Mouse (Mus musculus) neural tube, embryonic 11.5 days (tissue): ENCODE data around the gene Pgam5. TPM values are rescaled to one million over a fixed set of nuclear protein-coding genes. Genes with fewer than 3 reads are reported as not detected.

ENCODE experiments used
- ATAC-seq: fragments of 200-750 bp; cut with Nextera tagmentation; 2 replicates; pipeline ENCODE4 v1.8.0; 2017; ENCODE audit warnings: moderate number of reproducible peaks, mild to moderate bottlenecking, moderate TSS enrichment, moderate library complexity; ENCODE audit not compliant: insufficient read depth, low FRiP score, low TSS enrichment
- DNase-seq: peaks from one replicate; pipeline ENCODE4 v3.0.0-alpha.2; 2015; ENCODE audit warnings: low spot score
- H3K27ac ChIP-seq: fragments of 300-500 bp; sonication (generic); 2 replicates; pipeline ENCODE4 v1.5.1; 2014; ENCODE audit warnings: low read depth, mild to moderate bottlenecking, low read length
- H3K27me3 ChIP-seq: fragments of 300-500 bp; sonication (generic); 2 replicates; pipeline ENCODE4 v1.6.1; 2014; ENCODE audit warnings: mild to moderate bottlenecking, low read length, mixed read lengths; ENCODE audit not compliant: control insufficient read depth, insufficient read depth
- H3K36me3 ChIP-seq: fragments of 300-500 bp; sonication (generic); 2 replicates; pipeline ENCODE4 v1.6.1; 2014; ENCODE audit warnings: mild to moderate bottlenecking, low read length, moderate library complexity, mixed read lengths; ENCODE audit not compliant: control insufficient read depth, insufficient read depth
- H3K4me1 ChIP-seq: fragments of 300-500 bp; sonication (generic); 2 replicates; pipeline ENCODE4 v1.6.1; 2014; ENCODE audit warnings: low read length, mixed read lengths; ENCODE audit not compliant: control insufficient read depth, insufficient read depth
- H3K4me2 ChIP-seq: fragments of 300-500 bp; sonication (generic); 2 replicates; pipeline ENCODE4 v1.6.1; 2014; ENCODE audit warnings: low read depth, mild to moderate bottlenecking, moderate library complexity
- H3K4me3 ChIP-seq: fragments of 300-500 bp; sonication (generic); 2 replicates; pipeline ENCODE4 v1.5.1; 2014; ENCODE audit warnings: low read depth, low read length
- H3K9ac ChIP-seq: fragments of 300-500 bp; sonication (generic); 2 replicates; pipeline ENCODE4 v1.6.1; 2014; ENCODE audit warnings: mild to moderate bottlenecking, low read length
- H3K9me3 ChIP-seq: fragments of 300-500 bp; sonication (generic); 2 replicates; pipeline ENCODE4 v1.6.1; 2016; ENCODE audit warnings: low read length; ENCODE audit not compliant: control insufficient read depth
- WGBS: fragments of 180-500 bp; shearing (Covaris S2); extraction: QIAGEN DNeasy Blood & Tissue Kit; methylation state at CpG from one replicate; pipeline ENCODE4 v1.1.7; 2014; 5-methylcytosine and 5-hydroxymethylcytosine counted together
- polyA plus RNA-seq: library from polyadenylated mRNA; unstranded; fragments of >200 nt; fragmentation: Nextera tagmentation; extraction: Ambion mirVana; gene quantifications from 2 replicates; pipeline ENCODE4 v1.2.1, GENCODE M21; 2014

Gene Pgam5
- 95.2 and 106 TPM in 2 replicates for polyA plus RNA-seq

GRCm38 (mm10) chr5:110269141-110270101 lies at the start of gene Pgam5:
Pgam5 (minus strand) TSS chr5:110269913.
- 0 out of 2 replicates have a peak within 1 kb of the TSS, but pooled peaks have one; percentile 53 for H3K27ac ChIP-seq
- peaks cover 5% of the 10 kb centered on the region for H3K4me1 ChIP-seq
- ATAC-seq (peak; percentile 90), DNase-seq (peak; percentile 93)
- peak within 1 kb of the TSS; percentile 95 for H3K4me2 ChIP-seq
- no peaks in the 10 kb centered on the region for H3K9me3 ChIP-seq
- WGBS: 1% methylated on average over 64 of the region's 66 CpGs
- H3K9ac ChIP-seq: peak within 1 kb of the TSS; percentile 94
- H3K4me3 ChIP-seq: peak within 1 kb of the TSS; percentile 97
- H3K36me3 ChIP-seq: peaks cover 11% of the 10 kb centered on the region
- H3K27me3 ChIP-seq: no peaks in the 10 kb centered on the region

GRCm38 (mm10) chr5:110313127-110313526 lies 43.4 kb upstream of the Pgam5 start:
- WGBS: 97% methylated on average over 3 of the region's 3 CpGs
- Histone ChIP-seq H3K9ac (no peak overlapping the region), H3K4me2 (no peak overlapping the region), H3K4me1 (no peaks in the 10 kb centered on the region), H3K4me3 (no peak overlapping the region), H3K27ac (no peak overlapping the region), H3K36me3 (peaks cover 5% of the 10 kb centered on the region; the same call in 1 of the 2 replicates), H3K9me3 (no peaks in the 10 kb centered on the region), H3K27me3 (no peaks in the 10 kb centered on the region)
- ATAC-seq (no peak), DNase-seq (no peak)

GRCm38 (mm10) chr5:110308861-110309260 lies 39.1 kb upstream of the Pgam5 start:
- no peak for ATAC-seq
- H3K36me3 ChIP-seq: peaks cover 7% of the 10 kb centered on the region; the same call in 1 of the 2 replicates
- H3K27me3 ChIP-seq: no peaks in the 10 kb centered on the region
- H3K4me2 ChIP-seq: no peak overlapping the region
- DNase-seq: no peak
- H3K27ac ChIP-seq: no peak overlapping the region
- no peaks in the 10 kb centered on the region for H3K4me1 ChIP-seq
- WGBS: 98% methylated on average over 7 of the region's 7 CpGs
- no peaks in the 10 kb centered on the region for H3K9me3 ChIP-seq
- no peak overlapping the region for H3K9ac ChIP-seq
- H3K4me3 ChIP-seq: no peak overlapping the region

- Histone ChIP-seq H3K9ac (no peak overlapping the region), H3K4me3 (no peak overlapping the region), H3K9me3 (no peaks in the 10 kb centered on the region), H3K4me2 (no peak overlapping the region), H3K36me3 (peaks cover 10% of the 10 kb centered on the region; the same call in 1 of the 2 replicates), H3K4me1 (no peaks in the 10 kb centered on the region), H3K27me3 (no peaks in the 10 kb centered on the region), H3K27ac (no peak overlapping the region)
- no peak for DNase-seq
- ATAC-seq: no peak
- WGBS: 92% methylated on average over 2 of the region's 2 CpGs
These were observed 30.9 kb upstream of the Pgam5 start for GRCm38 (mm10) chr5:110300591-110300990.

- WGBS: 92% methylated on average over 1 of the region's 1 CpGs
- Histone ChIP-seq H3K9ac (no peak overlapping the region), H3K4me3 (no peak overlapping the region), H3K4me2 (no peak overlapping the region), H3K27me3 (no peaks in the 10 kb centered on the region), H3K27ac (no peak overlapping the region), H3K9me3 (no peaks in the 10 kb centered on the region), H3K36me3 (peaks cover 8% of the 10 kb centered on the region; the same call in 1 of the 2 replicates), H3K4me1 (no peaks in the 10 kb centered on the region)
- no peak for DNase-seq
- no peak for ATAC-seq
These were observed 26.9 kb upstream of the Pgam5 start for GRCm38 (mm10) chr5:110296637-110297036.

- ATAC-seq (no peak), DNase-seq (no peak)
- H3K36me3 ChIP-seq: no peaks in the 10 kb centered on the region
- H3K9ac ChIP-seq: no peak overlapping the region
- no peak overlapping the region for H3K27ac ChIP-seq
- H3K4me3 ChIP-seq: no peak overlapping the region
- WGBS: 100% methylated on average over 1 of the region's 1 CpGs
- no peaks in the 10 kb centered on the region for H3K4me1 ChIP-seq
- H3K4me2 ChIP-seq: no peak overlapping the region
- H3K9me3 ChIP-seq: no peaks in the 10 kb centered on the region
- no peaks in the 10 kb centered on the region for H3K27me3 ChIP-seq
These were observed 21.9 kb upstream of the Pgam5 start for GRCm38 (mm10) chr5:110291649-110292048.

- H3K9ac ChIP-seq: no peak overlapping the region
- H3K36me3 ChIP-seq: no peaks in the 10 kb centered on the region
- no peaks in the 10 kb centered on the region for H3K9me3 ChIP-seq
- peak overlapping the region; percentile 86; the same call in 1 of the 2 replicates for H3K4me2 ChIP-seq
- H3K27ac ChIP-seq: no peak overlapping the region
- H3K27me3 ChIP-seq: no peaks in the 10 kb centered on the region
- peaks cover 3% of the 10 kb centered on the region; the same call in 1 of the 2 replicates for H3K4me1 ChIP-seq
- 77% methylated on average over 2 of the region's 2 CpGs for WGBS
- no peak for ATAC-seq
- no peak for DNase-seq
- peak overlapping the region; percentile 77 for H3K4me3 ChIP-seq
These were observed 17.4 kb upstream of the Pgam5 start for GRCm38 (mm10) chr5:110287084-110287475.

GRCm38 (mm10) chr5:110286446-110287083 lies 16.9 kb upstream of the Pgam5 start:
- peak overlapping the region; percentile 86 for H3K4me2 ChIP-seq
- 3% methylated on average over 30 of the region's 31 CpGs for WGBS
- 0 out of 2 replicates have a peak overlapping the region, but pooled peaks have one; percentile 23 for H3K27ac ChIP-seq
- DNase-seq: no peak
- H3K36me3 ChIP-seq: no peaks in the 10 kb centered on the region
- H3K9ac ChIP-seq: peak overlapping the region; percentile 82
- H3K4me3 ChIP-seq: peak overlapping the region; percentile 77
- peak; percentile 78 for ATAC-seq
- H3K9me3 ChIP-seq: no peaks in the 10 kb centered on the region
- no peaks in the 10 kb centered on the region for H3K27me3 ChIP-seq
- peaks cover 3% of the 10 kb centered on the region; the same call in 1 of the 2 replicates for H3K4me1 ChIP-seq
